ENCODE assay signal across 20 mouse cellular contexts in genomic region chr10:21067199-21067965, GRCm38 (mm10).
A peak's percentile ranks its signal among the peaks of the same experiment; 100 is the strongest.
DNase-seq lines count a peak whose midpoint lies in the region; ATAC-seq lines count a peak whose summit lies in the region.
"Had no signal": no experiment of that assay in that cellular context is flagged by ENCODE, and none has a peak within 500 bp of the region (broad histone marks: within the 10 kb centered on the region; RNA-seq: fewer than 3 reads in every experiment).

No protein-coding gene starts in this region.

- H3K4me3 ChIP-seq in liver, embryonic 16.5 days (ENCODE audit: low read depth, low read length): no peak overlapping the region
- H3K4me3 ChIP-seq: forebrain, embryonic 10.5 days; midbrain, embryonic 15.5 days had no signal

- WGBS in liver, embryonic 16.5 days (ENCODE audit: insufficient replicate concordance): 22% methylated on average over 15 of the region's 15 CpGs

- no peak overlapping the region for H3K9ac ChIP-seq in liver, embryonic 16.5 days (ENCODE audit: low read depth, low read length)
- H3K9ac ChIP-seq: midbrain, embryonic 15.5 days had no signal

- no peaks in the 10 kb centered on the region for H3K27me3 ChIP-seq in liver, embryonic 16.5 days (ENCODE audit: control insufficient read depth, insufficient read depth, low read depth, low read length)
- H3K27me3 ChIP-seq: midbrain, embryonic 15.5 days had no signal

- H3K4me1 ChIP-seq in liver, embryonic 16.5 days (ENCODE audit: control insufficient read depth, low read depth, low read length): peaks cover 6% of the 10 kb centered on the region
- H3K4me1 ChIP-seq: midbrain, embryonic 15.5 days had no signal

- ATAC-seq in granulocyte monocyte progenitor cell, adult 5-6 weeks (replicated peaks; ENCODE audit: poor library complexity, severe bottlenecking): peak; percentile 85
- ATAC-seq in liver, embryonic 16.5 days (ENCODE audit: low read depth): no peak
- peak; percentile 64; the same call in 1 of the 2 replicates for ATAC-seq in neutrophil, adult 5-6 weeks (ENCODE audit: extremely low read depth, insufficient number of reproducible peaks, low FRiP score, poor library complexity, severe bottlenecking)
- ATAC-seq: CD4-positive, CD25-positive, alpha-beta regulatory T cell, adult 4 months; inflammation-experienced regulatory T-cells, adult 6 months; midbrain, embryonic 15.5 days had no signal

- no peak overlapping the region for H3K27ac ChIP-seq in liver, embryonic 16.5 days (ENCODE audit: low read length)
- H3K27ac ChIP-seq: forebrain, embryonic 10.5 days; midbrain, embryonic 15.5 days had no signal

- peak; percentile 50 for DNase-seq in thymus, postnatal 4 days
- DNase-seq in thymus, postnatal 36 days: no peak
- DNase-seq in spleen, postnatal 14 days (ENCODE audit: low spot score in 2 of 2): no peak
- DNase-seq in neural tube, embryonic 10.5 days (ENCODE audit: extremely low spot score, low spot score): no peak
- no peak for DNase-seq in embryo, embryonic 11 days
- DNase-seq: adrenal gland, adult 8-10 months; cerebellum, adult 2 months; gastrocnemius, postnatal 14 days; kidney, adult 8-10 months; kidney, postnatal 25 days; layer of hippocampus, adult 9-11 months; lung, postnatal 14 days; spleen, adult 18-20 months had no signal

- H3K9me3 ChIP-seq in liver, embryonic 16.5 days (replicated peaks; ENCODE audit: control insufficient read depth, low read length): no peaks in the 10 kb centered on the region
- H3K9me3 ChIP-seq: midbrain, embryonic 15.5 days had no signal

- no peaks in the 10 kb centered on the region for H3K36me3 ChIP-seq in liver, embryonic 16.5 days (ENCODE audit: control insufficient read depth, insufficient read depth)

- peak overlapping the region; percentile 42 for H3K4me2 ChIP-seq in liver, embryonic 16.5 days (ENCODE audit: low read depth, low read length)
- H3K4me2 ChIP-seq: midbrain, embryonic 15.5 days had no signal
